Mouse (Mus musculus) heart, postnatal 0 days (tissue): ENCODE measurements at regions not wholly inside any gene's neighbourhood (a gene's known extent, or its start where the extent isn't known, plus 50 kb on each side); places are given as distances from the start of the nearest gene placed in this dataset.

Source experiments
- ATAC-seq: fragments of 200-750 bp; cut with Nextera tagmentation; 2 replicates; pipeline ENCODE4 v1.8.0; 2017; ENCODE audit warnings: low read depth, moderate number of reproducible peaks, moderate library complexity; ENCODE audit not compliant: insufficient read depth
- DNase-seq: peaks from one replicate; pipeline ENCODE4 v3.0.0-alpha.2; 2016; ENCODE audit warnings: low spot score
- H3K27ac ChIP-seq: fragments of 300-500 bp; sonication (generic); 2 replicates; pipeline ENCODE4 v1.5.1; 2014; ENCODE audit warnings: low read depth, mild to moderate bottlenecking
- H3K27me3 ChIP-seq: fragments of 300-500 bp; sonication (generic); 2 replicates; pipeline ENCODE4 v1.6.1; 2014; ENCODE audit warnings: low read length, mixed read lengths; ENCODE audit not compliant: control insufficient read depth, insufficient read depth
- H3K36me3 ChIP-seq: fragments of 300-500 bp; sonication (generic); replicated peaks from 2 replicates; pipeline ENCODE4 v1.6.1; 2014; ENCODE audit warnings: low read length, mixed read lengths; ENCODE audit not compliant: control insufficient read depth, insufficient read depth
- H3K4me1 ChIP-seq: fragments of 300-500 bp; sonication (generic); 2 replicates; pipeline ENCODE4 v1.6.1; 2014; ENCODE audit warnings: antibody characterized with exemption; ENCODE audit not compliant: control insufficient read depth, insufficient read depth
- H3K4me2 ChIP-seq: fragments of 300-500 bp; sonication (generic); 2 replicates; pipeline ENCODE4 v1.6.1; 2014; ENCODE audit warnings: low read depth, mild to moderate bottlenecking, low read length, moderate library complexity
- H3K4me3 ChIP-seq: fragments of 300-500 bp; sonication (generic); 2 replicates; pipeline ENCODE4 v1.5.1; 2014; ENCODE audit warnings: low read depth, low read length
- H3K9ac ChIP-seq: fragments of 300-500 bp; sonication (generic); replicated peaks from 2 replicates; pipeline ENCODE4 v1.6.1; 2014; ENCODE audit warnings: low read depth, low read length, mixed read lengths
- H3K9me3 ChIP-seq: fragments of 300-500 bp; sonication (generic); replicated peaks from 2 replicates; pipeline ENCODE4 v1.6.1; 2016; ENCODE audit warnings: low read length; ENCODE audit not compliant: control insufficient read depth
- CTCF ChIP-seq: IDR thresholded peaks from 2 replicates; pipeline ENCODE4 v1.5.1; 2016; ENCODE audit warnings: antibody characterized with exemption, control low read depth, low read depth
- EP300 ChIP-seq: IDR thresholded peaks from 2 replicates; pipeline ENCODE4 v1.6.1; 2016; ENCODE audit warnings: antibody characterized with exemption, low read depth
- WGBS: fragments of 180-500 bp; shearing (Covaris S2); extraction: QIAGEN DNeasy Blood & Tissue Kit; methylation state at CpG from one replicate; pipeline ENCODE4 v1.1.7; 2014; 5-methylcytosine and 5-hydroxymethylcytosine counted together

GRCm38 (mm10) chr13:55937000-55937399 is 101.0 kb upstream of the Pitx1 start:
- no peaks in the 10 kb centered on the region for H3K27me3 ChIP-seq
- H3K4me3 ChIP-seq, result no peak overlapping the region
- H3K36me3 ChIP-seq, result no peaks in the 10 kb centered on the region
- H3K4me2 ChIP-seq, result no peak overlapping the region
- ATAC-seq, result no peak
- WGBS, result 82% methylated on average over 9 of the region's 9 CpGs
- no peak overlapping the region for H3K9ac ChIP-seq
- no peak overlapping the region for H3K27ac ChIP-seq
- peaks cover 5% of the 10 kb centered on the region for H3K9me3 ChIP-seq
- no peaks in the 10 kb centered on the region for H3K4me1 ChIP-seq
- TF ChIP-seq CTCF (no peak), EP300 (no peak)
- DNase-seq, result no peak

- Histone ChIP-seq H3K9ac (no peak overlapping the region), H3K4me3 (no peak overlapping the region), H3K27me3 (no peaks in the 10 kb centered on the region), H3K4me1 (no peaks in the 10 kb centered on the region), H3K4me2 (no peak overlapping the region), H3K27ac (no peak overlapping the region), H3K9me3 (no peaks in the 10 kb centered on the region), H3K36me3 (no peaks in the 10 kb centered on the region)
- DNase-seq, result no peak
- 76% methylated on average over 11 of the region's 11 CpGs for WGBS
- ATAC-seq, result no peak
- TF ChIP-seq EP300, result no peak
- no peak for TF ChIP-seq CTCF
Measured at GRCm38 (mm10) chr13:55930637-55931036, 94.6 kb upstream of the Pitx1 start.

GRCm38 (mm10) chr13:55929814-55930213 is 93.8 kb upstream of the Pitx1 start:
- H3K9me3 ChIP-seq, result no peaks in the 10 kb centered on the region
- WGBS, result 70% methylated on average over 6 of the region's 6 CpGs
- H3K4me3 ChIP-seq, result no peak overlapping the region
- no peak overlapping the region for H3K9ac ChIP-seq
- no peak for TF ChIP-seq EP300
- TF ChIP-seq CTCF, result no peak
- no peak for DNase-seq
- no peak for ATAC-seq
- no peaks in the 10 kb centered on the region for H3K27me3 ChIP-seq
- H3K4me1 ChIP-seq, result no peaks in the 10 kb centered on the region
- no peak overlapping the region for H3K27ac ChIP-seq
- H3K36me3 ChIP-seq, result no peaks in the 10 kb centered on the region
- H3K4me2 ChIP-seq, result no peak overlapping the region

- Histone ChIP-seq H3K4me3 (no peak overlapping the region), H3K4me2 (no peak overlapping the region)
- no peak for ATAC-seq
Measured at GRCm38 (mm10) chr13:55923505-55924136, 87.6 kb upstream of the Pitx1 start.

GRCm38 (mm10) chr13:55917316-55917715 is 81.3 kb upstream of the Pitx1 start:
- Histone ChIP-seq H3K9me3 (no peaks in the 10 kb centered on the region), H3K4me3 (no peak overlapping the region), H3K27me3 (no peaks in the 10 kb centered on the region), H3K4me1 (peaks cover 5% of the 10 kb centered on the region; the same call in 1 of the 2 replicates), H3K9ac (no peak overlapping the region), H3K4me2 (no peak overlapping the region), H3K36me3 (no peaks in the 10 kb centered on the region), H3K27ac (no peak overlapping the region)
- WGBS, result 90% methylated on average over 12 of the region's 12 CpGs
- TF ChIP-seq EP300 (no peak), CTCF (no peak)
- ATAC-seq (no peak), DNase-seq (no peak)

More at GRCm38 (mm10) chr13:55923505-55924136, 87.6 kb upstream of the Pitx1 start:
- DNase-seq, result no peak
- no peak overlapping the region for H3K27ac ChIP-seq
- no peaks in the 10 kb centered on the region for H3K4me1 ChIP-seq
- H3K9me3 ChIP-seq, result no peaks in the 10 kb centered on the region
- no peak overlapping the region for H3K9ac ChIP-seq
- TF ChIP-seq EP300, result no peak
- no peak for TF ChIP-seq CTCF
- WGBS, result 23% methylated on average over 7 of the region's 7 CpGs
- peaks cover 8% of the 10 kb centered on the region; the same call in 1 of the 2 replicates for H3K27me3 ChIP-seq
- no peaks in the 10 kb centered on the region for H3K36me3 ChIP-seq

GRCm38 (mm10) chr13:55912271-55912711 is 76.3 kb upstream of the Pitx1 start:
- no peak overlapping the region for H3K27ac ChIP-seq
- H3K27me3 ChIP-seq, result no peaks in the 10 kb centered on the region
- 0 out of 2 replicates have a peak, but pooled peaks cover 2% of the 10 kb centered on the region for H3K9me3 ChIP-seq
- H3K4me2 ChIP-seq, result no peak overlapping the region
- no peaks in the 10 kb centered on the region for H3K36me3 ChIP-seq
- no peak for TF ChIP-seq CTCF
- TF ChIP-seq EP300, result no peak
- no peak overlapping the region for H3K9ac ChIP-seq
- WGBS, result 57% methylated on average over 13 of the region's 13 CpGs
- H3K4me1 ChIP-seq, result peaks cover 5% of the 10 kb centered on the region; the same call in 1 of the 2 replicates
- no peak overlapping the region for H3K4me3 ChIP-seq
- ATAC-seq, result no peak
- no peak for DNase-seq
